Mouse (Mus musculus) fibroblast of lung, adult 2 months (primary cell): Measurements from ENCODE around the gene Gm44579.
A peak's percentile ranks its signal among the peaks of the same experiment; 100 is the strongest.

Source experiments
- DNase-seq: peaks from one replicate; pipeline ENCODE4 v3.0.0-alpha.2; 2011; ENCODE audit warnings: low read depth

The Gm44579 gene

DNA sequence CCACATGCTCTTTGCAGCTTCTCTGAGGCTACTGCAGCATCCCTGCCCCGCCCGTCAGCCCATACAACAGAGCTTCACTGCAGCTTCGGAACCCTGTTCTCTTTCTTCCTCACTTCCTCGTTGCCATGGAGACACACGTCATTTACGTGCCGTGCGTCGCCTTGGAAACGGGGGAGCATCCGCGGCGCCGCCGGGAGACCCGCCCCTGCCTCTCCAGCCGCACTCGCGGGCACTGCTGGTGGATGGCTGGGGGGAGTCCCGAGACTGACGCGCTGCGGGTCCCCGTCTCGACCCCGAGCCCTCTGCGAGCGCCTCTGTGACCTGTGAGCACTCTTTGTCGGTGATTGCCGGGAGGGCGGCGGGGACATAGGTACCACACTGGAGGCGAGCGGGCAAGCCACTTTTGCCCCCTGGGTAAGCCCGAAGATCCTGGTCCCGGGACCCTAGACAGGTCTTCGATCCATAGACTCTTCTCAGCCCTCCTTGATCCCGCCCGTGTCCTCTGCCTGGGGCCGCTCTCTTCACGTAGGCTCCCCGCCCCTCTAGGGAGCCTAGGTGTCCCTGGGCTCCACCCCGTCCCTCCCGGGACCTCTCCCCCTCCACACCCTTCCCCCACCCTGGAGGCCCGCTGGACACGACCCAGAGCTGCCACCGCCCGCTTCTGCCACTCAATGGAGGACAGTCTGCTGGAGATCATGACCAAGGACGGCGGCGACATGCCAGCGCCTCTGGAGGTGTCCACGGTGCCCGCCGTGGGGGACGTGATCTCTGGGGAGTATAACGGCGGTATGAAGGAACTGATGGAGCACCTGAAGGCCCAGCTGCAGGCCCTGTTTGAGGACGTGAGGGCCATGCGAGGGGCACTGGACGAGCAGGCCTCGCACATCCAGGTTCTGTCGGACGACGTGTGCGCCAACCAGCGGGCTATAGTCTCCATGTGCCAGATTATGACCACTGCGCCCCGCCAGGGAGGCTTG lies 52.8 kb downstream of the Gm44579 start:
- DNase-seq, result no peak

GRCm38 (mm10) chr15:98166963-98167644 lies 53.7 kb downstream of the Gm44579 start, which contains the start of gene Ccdc184:
Ccdc184 (plus strand) TSS chr15:98167158.
- DNase-seq, result no peak

GRCm38 (mm10) chr15:98165525-98165924 lies 55.3 kb downstream of the Gm44579 start, which contains the start of gene Asb8:
Asb8 (minus strand) TSS chr15:98165625.
- DNase-seq, result no peak

DNA sequence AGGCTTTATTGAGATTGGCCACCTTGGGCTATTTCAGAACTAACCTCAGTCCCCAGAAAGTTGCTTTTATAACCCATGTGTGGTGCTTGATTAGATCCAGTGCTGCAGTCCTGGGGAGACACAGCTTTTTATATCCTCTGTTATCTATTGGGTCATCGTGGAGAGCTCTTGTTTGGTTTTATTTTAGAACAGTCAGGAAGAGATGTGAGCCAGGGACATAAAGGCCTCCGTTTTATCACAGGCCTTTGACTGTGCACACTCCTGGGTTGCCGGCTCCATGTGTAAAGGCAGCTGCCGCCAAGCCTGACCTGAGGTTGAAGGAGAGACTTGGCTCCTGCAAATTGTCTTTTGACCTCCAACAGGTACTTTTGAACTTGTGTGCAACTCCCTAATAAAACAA lies 58.2 kb downstream of the Gm44579 start:
- no peak for DNase-seq

DNA sequence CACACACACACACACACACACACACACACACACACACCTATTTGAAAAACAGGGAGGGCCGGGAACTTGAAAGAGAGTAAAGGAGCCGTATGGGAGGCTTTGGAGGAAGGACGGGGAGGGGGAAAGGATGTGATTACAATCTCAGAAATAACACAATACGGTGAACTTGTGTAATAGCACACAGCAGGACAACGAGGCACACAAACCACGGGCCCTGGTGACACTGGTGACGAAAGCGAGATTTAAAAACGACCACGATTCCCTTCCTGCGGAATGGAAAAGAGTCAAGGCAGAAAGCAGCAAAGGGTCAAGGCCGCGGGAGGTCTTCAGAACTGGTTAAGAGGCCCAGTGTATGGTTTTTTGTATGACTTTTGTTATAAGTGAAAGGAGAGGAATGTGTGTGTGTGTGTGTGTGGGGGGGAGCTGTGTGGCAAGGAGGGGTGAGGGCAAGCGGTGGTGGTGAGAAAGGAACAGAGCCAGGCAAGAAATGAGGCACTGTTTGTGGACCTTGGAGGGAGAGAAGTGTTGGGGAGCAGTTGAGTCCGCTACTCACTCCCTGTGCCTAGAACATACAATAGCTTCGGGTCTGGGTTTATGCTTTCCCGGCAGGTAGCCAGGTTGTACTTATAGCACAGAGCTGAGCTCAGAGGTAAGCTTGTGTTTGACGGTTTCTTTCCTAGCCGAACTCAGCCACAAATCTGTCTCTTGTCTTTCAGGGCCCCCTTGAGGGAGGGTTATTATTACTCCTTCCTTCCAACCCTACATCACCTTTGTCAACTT lies 59.6 kb downstream of the Gm44579 start:
- no peak for DNase-seq

DNA sequence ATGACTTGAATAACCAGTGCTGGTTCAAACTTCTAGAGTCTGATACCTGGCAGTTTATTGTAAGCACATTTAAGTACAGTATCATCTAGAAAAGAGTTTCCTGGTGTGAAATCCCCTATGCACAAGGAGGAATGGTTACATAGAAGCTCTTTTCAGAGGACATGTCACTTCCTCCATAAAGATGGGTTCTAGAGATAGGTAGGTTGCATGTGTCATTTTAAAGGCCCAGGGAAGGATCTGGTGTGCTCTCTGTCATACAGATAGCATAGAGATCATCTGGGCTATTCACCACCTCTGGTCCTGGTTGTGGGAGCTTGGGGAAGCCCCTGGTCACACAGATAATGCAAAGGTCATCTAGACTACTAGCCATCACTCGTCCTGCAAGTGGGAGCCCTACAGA lies 63.5 kb downstream of the Gm44579 start:
- no peak for DNase-seq

DNA sequence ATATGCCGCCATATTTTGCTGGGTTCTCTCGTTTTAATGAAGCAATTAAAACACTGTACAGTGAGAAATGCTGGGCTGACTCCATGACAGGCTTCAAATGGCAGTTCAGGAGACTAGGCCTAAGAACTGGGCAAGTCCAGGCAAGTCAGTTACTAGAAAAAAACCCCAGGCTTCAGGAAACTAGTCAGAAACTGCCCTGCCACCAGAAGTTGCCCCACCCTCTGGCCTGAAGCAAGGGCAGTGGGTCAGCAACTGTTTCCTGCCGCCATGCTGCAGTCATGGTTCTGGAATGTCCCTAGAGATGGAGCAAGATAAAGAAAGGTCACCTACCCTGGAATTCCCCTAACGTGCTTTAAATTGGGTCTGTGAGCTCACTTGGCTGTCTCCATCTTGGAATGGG lies 64.8 kb downstream of the Gm44579 start:
- no peak for DNase-seq

DNA sequence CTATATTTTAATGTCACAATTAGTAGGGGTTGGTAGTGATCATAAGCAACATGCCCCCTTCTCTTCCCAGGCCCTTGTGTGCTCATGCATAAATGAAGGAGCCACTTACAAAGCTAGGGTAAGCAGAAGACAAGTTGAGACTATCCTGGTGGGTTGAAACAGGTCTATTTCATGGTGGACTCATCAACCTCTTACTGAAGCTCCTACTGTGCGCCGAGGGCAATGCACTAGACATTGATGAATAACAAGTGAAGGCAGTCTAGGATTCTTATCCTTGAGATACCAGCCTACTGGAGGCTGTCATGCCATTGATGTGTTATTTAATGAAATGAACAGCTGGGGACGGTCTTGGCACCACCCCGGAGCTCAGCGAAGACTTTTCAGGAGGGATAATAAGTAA lies 65.5 kb downstream of the Gm44579 start:
- DNase-seq, result no peak

GRCm38 (mm10) chr15:98154631-98155030 lies 66.1 kb downstream of the Gm44579 start:
- DNase-seq, result no peak

- DNase-seq, result no peak
These were observed 66.6 kb downstream of the Gm44579 start for GRCm38 (mm10) chr15:98154146-98154545.

DNA sequence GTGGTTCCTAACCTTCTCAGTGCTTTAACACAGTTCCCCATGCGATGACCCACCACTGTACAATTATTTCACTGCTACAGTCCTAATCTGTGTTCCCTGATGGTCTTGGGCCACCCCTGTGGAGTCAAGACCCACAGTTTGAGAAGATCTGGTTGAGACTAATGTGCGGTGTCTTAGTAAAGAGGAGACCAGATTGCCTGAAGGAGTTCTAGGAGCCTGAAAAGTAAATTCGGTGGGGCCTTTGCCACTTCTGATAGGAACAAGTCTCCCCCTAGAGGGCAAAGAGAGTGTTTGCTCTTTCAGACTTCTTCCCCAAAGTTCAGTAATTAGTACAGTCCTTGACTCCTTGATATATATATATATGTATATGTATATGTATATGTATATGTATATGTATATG lies 67.2 kb downstream of the Gm44579 start:
- DNase-seq, result no peak

DNA sequence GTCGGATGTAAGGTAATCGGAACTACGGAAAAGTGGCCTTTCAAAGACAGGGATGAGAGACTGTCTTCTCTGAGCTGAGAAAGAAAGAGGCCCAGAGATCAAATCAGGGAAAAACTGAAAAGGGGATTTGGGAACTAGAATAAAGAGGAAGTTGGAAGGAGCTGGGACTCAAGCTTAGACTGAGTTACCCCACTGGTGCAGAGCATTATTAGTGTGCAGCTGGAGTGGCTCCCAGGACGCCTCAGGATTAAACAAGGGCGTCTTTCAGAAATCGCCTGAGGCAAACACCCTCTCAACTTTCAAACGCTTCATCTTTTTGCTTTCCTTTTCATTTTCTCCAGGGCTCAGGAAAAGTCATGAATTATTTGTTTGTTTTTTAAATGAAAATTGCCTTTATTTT lies 67.9 kb downstream of the Gm44579 start:
- no peak for DNase-seq

DNA sequence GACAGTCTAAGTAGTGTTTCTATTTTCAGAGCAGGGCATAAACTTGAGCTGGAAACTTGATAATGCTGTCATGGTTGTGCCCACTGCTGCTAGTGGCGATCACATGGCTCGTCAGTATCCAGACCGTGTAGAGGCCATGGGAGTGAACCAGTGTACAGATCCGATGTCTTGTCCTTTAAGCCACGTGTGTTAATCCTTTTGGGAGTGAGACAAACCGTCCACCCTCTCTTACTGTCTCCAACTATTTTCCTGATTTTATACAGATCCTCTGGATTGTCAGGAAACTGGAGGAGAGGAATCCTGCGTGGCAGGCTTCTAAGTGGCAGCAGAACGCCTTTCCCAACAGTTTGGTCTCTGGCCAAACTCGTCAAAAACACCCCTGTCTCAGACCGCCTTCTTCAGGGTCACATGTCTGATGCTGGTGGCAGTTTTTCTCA lies 71.6 kb downstream of the Gm44579 start:
- no peak for DNase-seq

- DNase-seq, result no peak
These were observed 72.4 kb downstream of the Gm44579 start for GRCm38 (mm10) chr15:98148356-98148755.

- peak; percentile 79 for DNase-seq
These were observed 75.1 kb downstream of the Gm44579 start for GRCm38 (mm10) chr15:98145559-98146181.

DNA sequence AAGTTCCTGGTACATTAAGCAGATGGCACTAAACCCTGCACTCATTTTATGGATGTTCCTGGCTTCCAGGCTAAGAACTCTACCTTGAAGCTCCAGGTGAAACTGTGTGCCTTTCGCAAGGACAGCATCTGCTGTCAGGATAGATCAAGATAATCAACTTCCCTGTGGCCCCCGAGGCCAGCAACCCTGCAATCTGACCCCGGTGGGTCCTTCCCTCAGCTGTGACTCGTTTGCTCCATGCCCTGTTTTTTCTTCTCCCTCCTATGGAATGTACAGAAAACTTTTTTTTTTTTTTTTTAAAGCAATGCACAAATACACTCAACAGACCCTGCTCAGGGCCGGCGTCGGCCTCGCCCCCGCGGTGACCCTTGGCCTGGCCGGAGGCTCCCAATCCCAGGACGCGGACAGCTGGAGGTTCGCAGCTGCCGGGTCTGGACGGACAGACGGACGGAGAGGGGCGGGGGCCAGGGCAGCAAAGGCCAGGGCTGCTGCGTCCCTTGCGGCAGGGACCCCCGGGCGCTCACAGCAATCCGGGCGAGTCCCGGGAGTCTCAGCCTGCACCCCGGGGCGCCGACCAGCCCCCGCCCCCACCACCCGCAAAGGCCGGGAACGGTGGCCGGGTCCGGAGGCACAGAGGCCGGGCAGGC lies 75.8 kb downstream of the Gm44579 start:
- DNase-seq, result no peak

DNA sequence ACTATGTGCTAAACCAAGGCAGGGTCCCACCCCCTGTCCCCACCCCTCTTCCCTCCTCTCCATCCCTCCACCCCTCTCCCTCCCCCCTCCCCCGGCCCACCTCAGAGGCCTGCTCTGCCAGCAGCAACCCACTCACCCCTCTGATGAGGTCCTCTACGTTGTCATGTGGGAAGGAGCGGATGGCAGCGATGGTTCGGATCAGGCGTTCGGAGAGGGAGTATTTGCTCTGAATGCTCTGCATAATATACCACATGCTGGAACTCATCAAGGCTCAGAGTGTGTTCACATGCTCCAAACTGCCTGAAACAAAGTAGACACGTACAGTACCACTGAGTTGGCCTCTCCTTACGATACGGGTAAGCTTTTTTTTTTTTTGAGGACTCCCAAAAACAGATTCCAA lies 78.3 kb downstream of the Gm44579 start:
- DNase-seq, result no peak

DNA sequence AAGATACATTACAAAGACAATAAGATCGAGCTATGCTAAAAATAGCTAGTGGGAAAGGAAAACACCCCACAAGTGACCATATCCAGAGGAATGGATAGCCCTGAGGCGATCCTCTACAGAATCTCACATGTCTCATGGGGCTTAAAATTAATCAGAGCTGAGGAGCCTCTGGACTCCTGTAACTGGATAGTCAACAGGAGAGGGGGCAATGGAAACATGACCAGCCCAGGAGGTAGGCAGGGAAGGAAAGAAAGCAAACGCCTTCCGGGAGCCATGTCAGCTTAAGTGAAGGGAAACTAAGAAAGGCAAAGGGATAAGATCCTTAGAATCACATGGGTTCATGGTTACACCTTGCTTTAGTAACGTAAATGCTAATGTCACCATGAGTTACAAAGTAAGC lies 80.0 kb downstream of the Gm44579 start:
- DNase-seq, result no peak

DNA sequence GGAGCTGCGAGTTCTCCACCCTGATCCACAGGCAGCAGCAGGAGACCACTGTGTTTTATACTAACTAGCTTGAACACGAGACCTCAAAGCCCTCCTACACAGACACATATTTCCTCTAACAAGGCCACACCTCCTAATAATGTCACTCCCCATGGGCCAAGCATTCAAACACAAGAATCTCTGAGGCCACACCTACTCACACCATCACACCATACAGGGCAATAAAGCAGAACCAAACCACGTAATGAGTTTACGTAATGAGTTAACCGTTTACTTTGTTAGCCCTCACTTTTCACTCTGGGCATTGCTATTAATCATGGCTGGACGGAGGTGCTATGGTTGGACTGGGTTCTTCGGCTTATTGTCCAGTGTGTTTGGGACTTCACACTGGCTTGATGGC lies 81.0 kb downstream of the Gm44579 start:
- DNase-seq, result no peak

DNA sequence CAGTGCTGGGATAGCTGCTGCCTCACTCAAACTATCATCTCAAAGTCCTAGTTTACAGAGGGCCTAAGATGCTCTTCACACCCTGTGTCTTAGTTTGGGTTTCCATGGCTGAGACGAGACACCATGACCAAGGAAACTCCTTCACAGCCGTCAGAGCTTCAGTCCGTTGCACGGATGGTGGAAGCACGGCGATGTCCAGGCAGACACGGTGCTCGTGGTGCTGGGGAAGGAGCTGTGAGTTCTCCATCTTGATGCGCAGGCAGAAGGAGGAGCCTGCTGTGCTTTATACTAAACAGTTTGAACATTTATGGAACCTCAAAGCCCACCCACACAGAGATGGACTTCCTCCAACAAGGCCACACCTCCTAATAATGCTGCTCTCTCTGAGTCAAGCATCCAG lies 83.9 kb downstream of the Gm44579 start:
- no peak for DNase-seq
